Mouse (Mus musculus): Measurements from ENCODE around the gene Tcf7l2. TPM values are rescaled to one million over a fixed set of nuclear protein-coding genes. Genes with fewer than 3 reads are reported as not detected.

The Tcf7l2 gene
- polyA plus RNA-seq, 1 experiment = 45.3 TPM

GRCm38 (mm10) chr19:55788905-55789295 is 47.3 kb downstream of the Tcf7l2 start:
- Histone ChIP-seq H3K4me1 (ENCODE audit: control insufficient read depth, insufficient read depth, insufficient read length, low read length) (peaks cover 56% of the 10 kb centered on the region), H3K36me3 (ENCODE audit: control insufficient read depth, insufficient read depth, low read length) (peaks cover 12% of the 10 kb centered on the region), H3K27me3 (ENCODE audit: control insufficient read depth, insufficient read depth, low read length) (no peaks in the 10 kb centered on the region), H3K4me3 (ENCODE audit: low read depth, low read length) (no peak overlapping the region), H3K27ac (ENCODE audit: insufficient read depth, low read depth, low read length) (no peak overlapping the region)
- 64% methylated on average over 5 of the region's 5 CpGs for WGBS
- TF ChIP-seq CTCF (IDR thresholded peaks at IDR 0.05; ENCODE audit: extremely low read depth, insufficient read length, insufficient replicate concordance, low read depth, low read length) (no peak), POLR2A (IDR thresholded peaks at IDR 0.05; ENCODE audit: low read depth, low read length) (no peak)

DNA sequence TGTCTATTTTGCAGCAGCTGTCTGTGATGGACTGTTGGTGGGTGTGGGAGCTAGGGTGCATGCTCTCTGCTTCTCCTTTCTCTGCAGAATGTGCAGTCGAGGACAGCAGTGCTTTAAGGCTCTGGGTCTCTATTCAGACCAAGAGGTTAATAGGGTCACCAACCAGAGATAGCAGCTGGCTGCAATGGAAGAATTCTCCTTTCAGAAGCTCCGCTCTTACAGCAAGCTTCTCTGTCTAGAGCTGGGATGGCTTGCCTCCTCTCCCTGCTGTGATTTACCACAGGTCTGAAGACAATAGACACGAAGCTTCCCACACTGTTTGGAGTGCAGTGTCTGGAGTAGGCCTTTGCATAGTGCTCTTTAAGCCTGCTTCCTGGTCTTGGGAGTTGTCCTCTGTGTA is 48.2 kb downstream of the Tcf7l2 start:
- Histone ChIP-seq H3K27me3 (ENCODE audit: control insufficient read depth, insufficient read depth, low read length) (no peaks in the 10 kb centered on the region), H3K4me1 (ENCODE audit: control insufficient read depth, insufficient read depth, insufficient read length, low read length) (peaks cover 65% of the 10 kb centered on the region), H3K27ac (ENCODE audit: insufficient read depth, low read depth, low read length) (no peak overlapping the region), H3K36me3 (ENCODE audit: control insufficient read depth, insufficient read depth, low read length) (peaks cover 6% of the 10 kb centered on the region; the same call in 1 of the 2 replicates), H3K4me3 (ENCODE audit: low read depth, low read length) (no peak overlapping the region)
- TF ChIP-seq CTCF (IDR thresholded peaks at IDR 0.05; ENCODE audit: extremely low read depth, insufficient read length, insufficient replicate concordance, low read depth, low read length) = no peak
- no peak for TF ChIP-seq POLR2A (IDR thresholded peaks at IDR 0.05; ENCODE audit: low read depth, low read length)
- 55% methylated on average over 3 of the region's 3 CpGs for WGBS

GRCm38 (mm10) chr19:55791293-55791692 is 49.7 kb downstream of the Tcf7l2 start:
- Histone ChIP-seq H3K4me3 (ENCODE audit: low read depth, low read length) (no peak overlapping the region), H3K4me1 (ENCODE audit: control insufficient read depth, insufficient read depth, insufficient read length, low read length) (peaks cover 74% of the 10 kb centered on the region), H3K27ac (ENCODE audit: insufficient read depth, low read depth, low read length) (peak overlapping the region; percentile 48; the same call in 1 of the 2 replicates), H3K36me3 (ENCODE audit: control insufficient read depth, insufficient read depth, low read length) (peaks cover 5% of the 10 kb centered on the region; the same call in 1 of the 2 replicates), H3K27me3 (ENCODE audit: control insufficient read depth, insufficient read depth, low read length) (no peaks in the 10 kb centered on the region)
- WGBS = 57% methylated on average over 6 of the region's 6 CpGs
- TF ChIP-seq POLR2A (IDR thresholded peaks at IDR 0.05; ENCODE audit: low read depth, low read length) (no peak), CTCF (IDR thresholded peaks at IDR 0.05; ENCODE audit: extremely low read depth, insufficient read length, insufficient replicate concordance, low read depth, low read length) (no peak)

- Histone ChIP-seq H3K27ac (ENCODE audit: insufficient read depth, low read depth, low read length) (peak overlapping the region; percentile 27; the same call in 1 of the 2 replicates), H3K36me3 (ENCODE audit: control insufficient read depth, insufficient read depth, low read length) (peaks cover 5% of the 10 kb centered on the region; the same call in 1 of the 2 replicates), H3K4me1 (ENCODE audit: control insufficient read depth, insufficient read depth, insufficient read length, low read length) (peaks cover 78% of the 10 kb centered on the region), H3K27me3 (ENCODE audit: control insufficient read depth, insufficient read depth, low read length) (no peaks in the 10 kb centered on the region), H3K4me3 (ENCODE audit: low read depth, low read length) (no peak overlapping the region)
- TF ChIP-seq POLR2A (IDR thresholded peaks at IDR 0.05; ENCODE audit: low read depth, low read length) (no peak), CTCF (IDR thresholded peaks at IDR 0.05; ENCODE audit: extremely low read depth, insufficient read length, insufficient replicate concordance, low read depth, low read length) (no peak)
- WGBS = 41% methylated on average over 6 of the region's 6 CpGs
These were observed 50.3 kb downstream of the Tcf7l2 start for GRCm38 (mm10) chr19:55791886-55792285.

GRCm38 (mm10) chr19:55792571-55792970 is 51.0 kb downstream of the Tcf7l2 start:
- no peaks in the 10 kb centered on the region for H3K27me3 ChIP-seq (ENCODE audit: control insufficient read depth, insufficient read depth, low read length)
- TF ChIP-seq POLR2A (IDR thresholded peaks at IDR 0.05; ENCODE audit: low read depth, low read length) (no peak), CTCF (IDR thresholded peaks at IDR 0.05; ENCODE audit: extremely low read depth, insufficient read length, insufficient replicate concordance, low read depth, low read length) (no peak)
- WGBS = 7% methylated on average over 5 of the region's 5 CpGs
- H3K4me1 ChIP-seq (ENCODE audit: control insufficient read depth, insufficient read depth, insufficient read length, low read length) = peaks cover 81% of the 10 kb centered on the region
- H3K27ac ChIP-seq (ENCODE audit: insufficient read depth, low read depth, low read length) = peak overlapping the region; percentile 27
- H3K36me3 ChIP-seq (ENCODE audit: control insufficient read depth, insufficient read depth, low read length) = peaks cover 5% of the 10 kb centered on the region; the same call in 1 of the 2 replicates
- no peak overlapping the region for H3K4me3 ChIP-seq (ENCODE audit: low read depth, low read length)

DNA sequence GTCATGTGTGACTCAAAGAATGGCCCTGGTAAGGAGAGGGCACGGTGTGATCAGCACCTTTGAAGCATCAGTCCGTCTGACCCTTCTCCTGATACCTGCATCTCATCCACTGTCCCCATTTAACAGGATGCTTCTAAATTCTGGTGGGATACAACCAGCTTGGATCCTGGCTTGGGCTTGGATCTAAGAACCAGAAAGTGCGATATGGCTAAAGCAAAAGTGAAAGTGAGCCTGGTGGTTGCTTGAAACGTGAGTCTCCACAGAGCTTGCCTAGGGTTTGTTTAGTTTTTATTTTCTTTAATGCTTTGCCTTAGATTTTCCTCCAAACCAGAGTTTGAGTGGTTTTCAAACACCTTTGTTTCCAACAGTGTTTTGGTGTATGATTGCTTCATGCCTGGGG is 51.4 kb downstream of the Tcf7l2 start:
- H3K27ac ChIP-seq (ENCODE audit: insufficient read depth, low read depth, low read length) = peak overlapping the region; percentile 27
- H3K4me1 ChIP-seq (ENCODE audit: control insufficient read depth, insufficient read depth, insufficient read length, low read length) = peaks cover 81% of the 10 kb centered on the region
- H3K4me3 ChIP-seq (ENCODE audit: low read depth, low read length) = no peak overlapping the region; the same call in 1 of the 2 replicates
- H3K36me3 ChIP-seq (ENCODE audit: control insufficient read depth, insufficient read depth, low read length) = peaks cover 5% of the 10 kb centered on the region; the same call in 1 of the 2 replicates
- 10% methylated on average over 4 of the region's 4 CpGs for WGBS
- H3K27me3 ChIP-seq (ENCODE audit: control insufficient read depth, insufficient read depth, low read length) = no peaks in the 10 kb centered on the region
- TF ChIP-seq POLR2A (IDR thresholded peaks at IDR 0.05; ENCODE audit: low read depth, low read length) (no peak), CTCF (IDR thresholded peaks at IDR 0.05; ENCODE audit: extremely low read depth, insufficient read length, insufficient replicate concordance, low read depth, low read length) (no peak)

GRCm38 (mm10) chr19:55794194-55794945 is 52.8 kb downstream of the Tcf7l2 start:
- Histone ChIP-seq H3K27me3 (ENCODE audit: control insufficient read depth, insufficient read depth, low read length) (no peaks in the 10 kb centered on the region), H3K27ac (ENCODE audit: insufficient read depth, low read depth, low read length) (peak overlapping the region; percentile 17; the same call in 1 of the 2 replicates), H3K4me1 (ENCODE audit: control insufficient read depth, insufficient read depth, insufficient read length, low read length) (peaks cover 74% of the 10 kb centered on the region), H3K36me3 (ENCODE audit: control insufficient read depth, insufficient read depth, low read length) (peaks cover 5% of the 10 kb centered on the region; the same call in 1 of the 2 replicates), H3K4me3 (ENCODE audit: low read depth, low read length) (no peak overlapping the region)
- WGBS = 42% methylated on average over 8 of the region's 8 CpGs
- TF ChIP-seq CTCF (IDR thresholded peaks at IDR 0.05; ENCODE audit: extremely low read depth, insufficient read length, insufficient replicate concordance, low read depth, low read length) = no peak
- no peak for TF ChIP-seq POLR2A (IDR thresholded peaks at IDR 0.05; ENCODE audit: low read depth, low read length)
